Mouse (Mus musculus) neural tube, embryonic 12.5 days (tissue): ENCODE data around the gene Zfp978. TPM values are rescaled to one million over a fixed set of nuclear protein-coding genes. Genes with fewer than 3 reads are reported as not detected.
"Not testable (repeated sequence)": the region's sequence is repeated elsewhere in the genome, so short reads cannot be mapped to it uniquely, and the experiment has no call there.

Experiments
- ATAC-seq: fragments of 200-750 bp; cut with Nextera tagmentation; 2 replicates; pipeline ENCODE4 v1.8.0; 2017; ENCODE audit warnings: low read depth, mild to moderate bottlenecking, moderate TSS enrichment, moderate library complexity; ENCODE audit not compliant: low FRiP score
- H3K27ac ChIP-seq: fragments of 300-500 bp; sonication (generic); 2 replicates; pipeline ENCODE4 v1.5.1; 2016
- H3K27me3 ChIP-seq: fragments of 300-500 bp; sonication (generic); replicated peaks from 2 replicates; pipeline ENCODE4 v1.6.1; 2016; ENCODE audit warnings: mild to moderate bottlenecking
- H3K36me3 ChIP-seq: fragments of 300-500 bp; sonication (generic); 2 replicates; pipeline ENCODE4 v1.6.1; 2016; ENCODE audit warnings: mild to moderate bottlenecking
- H3K4me1 ChIP-seq: fragments of 300-500 bp; sonication (generic); 2 replicates; pipeline ENCODE4 v1.6.1; 2016
- H3K4me2 ChIP-seq: fragments of 300-500 bp; sonication (generic); replicated peaks from 2 replicates; pipeline ENCODE4 v1.6.1; 2016; ENCODE audit warnings: mild to moderate bottlenecking
- H3K4me3 ChIP-seq: fragments of 300-500 bp; sonication (generic); 2 replicates; pipeline ENCODE4 v1.5.1; 2016
- H3K9ac ChIP-seq: fragments of 300-500 bp; sonication (generic); 2 replicates; pipeline ENCODE4 v1.6.1; 2016; ENCODE audit warnings: mild to moderate bottlenecking
- H3K9me3 ChIP-seq: fragments of 300-500 bp; sonication (generic); 2 replicates; pipeline ENCODE4 v1.6.1; 2016; ENCODE audit warnings: mild to moderate bottlenecking
- WGBS: fragments of 180-500 bp; shearing (Covaris S2); methylation state at CpG from one replicate; pipeline ENCODE4 v1.1.7; 2016; 5-methylcytosine and 5-hydroxymethylcytosine counted together
- polyA plus RNA-seq: library from polyadenylated mRNA; unstranded; fragments of >200 nt; fragmentation: Nextera tagmentation; extraction: Ambion mirVana; gene quantifications from 2 replicates; pipeline ENCODE4 v1.2.1, GENCODE M21; 2016

Gene Zfp978
- polyA plus RNA-seq = 0.28 TPM in 1 of 2 replicates, not detected in the other

DNA sequence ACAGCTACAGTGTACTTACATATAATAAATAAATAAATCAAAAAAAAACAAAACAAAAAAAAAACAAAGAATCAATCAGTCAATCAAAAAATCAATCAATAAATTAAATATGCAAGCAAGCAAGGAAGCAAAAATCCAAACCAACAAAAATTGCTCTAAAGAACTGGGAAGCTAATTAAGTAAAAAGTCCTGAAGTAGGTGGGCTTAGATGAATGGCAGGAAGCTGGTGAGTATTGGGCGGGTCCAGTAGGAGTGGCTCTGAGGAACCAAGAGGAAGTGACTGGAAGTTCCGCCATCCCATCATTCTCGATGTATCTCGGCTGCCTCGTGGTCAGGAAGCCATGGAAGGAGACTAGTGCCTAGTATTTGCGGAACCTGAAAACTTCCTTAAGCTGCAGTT lies at the start of gene Zfp978:
Gene Zfp978, plus strand, starts transcription at position 301 of the 400 bp plus-strand sequence.
- H3K27ac ChIP-seq, H3K9ac ChIP-seq, H3K4me2 ChIP-seq, H3K4me1 ChIP-seq, ATAC-seq, H3K27me3 ChIP-seq, H3K4me3 ChIP-seq, H3K9me3 ChIP-seq, H3K36me3 ChIP-seq: not testable (repeated sequence)
- WGBS = no CpG with 5 or more reads among the region's 6 CpGs

DNA sequence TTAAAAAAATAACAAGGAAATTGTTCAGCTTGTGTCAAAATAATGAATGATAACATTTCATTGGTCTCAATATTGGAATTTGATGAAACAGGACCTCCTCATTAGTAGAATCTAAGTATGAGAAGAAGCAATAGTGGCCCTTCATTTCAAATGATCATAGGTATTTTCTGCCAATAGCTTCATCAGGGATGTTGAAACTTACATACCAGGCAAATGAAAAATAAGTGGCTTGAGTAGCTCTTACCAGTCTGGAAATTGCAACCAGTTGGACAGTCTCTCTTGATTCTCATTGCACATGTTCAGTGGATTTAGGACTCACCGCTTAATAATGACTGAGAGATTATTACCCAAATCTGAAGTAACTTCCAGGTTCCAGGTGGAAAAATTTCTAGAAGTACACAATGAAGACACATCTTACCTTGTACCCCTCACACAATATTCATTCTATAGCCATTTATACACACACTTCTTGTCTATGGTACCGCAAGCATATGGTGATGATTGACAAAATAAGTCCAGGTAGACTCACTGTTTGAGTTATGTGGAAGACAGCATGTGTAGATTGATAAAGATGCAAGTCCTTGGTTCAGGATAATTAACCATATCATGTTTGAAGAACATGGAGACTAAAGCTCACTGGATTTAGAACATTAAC lies 25.9 kb upstream of the Zfp978 start:
- H3K27ac ChIP-seq, H3K36me3 ChIP-seq, H3K9ac ChIP-seq, H3K4me1 ChIP-seq, H3K27me3 ChIP-seq, H3K4me3 ChIP-seq, H3K4me2 ChIP-seq: not testable (repeated sequence)
- ATAC-seq = peak; percentile 57
- WGBS = 90% methylated on average over 2 of the region's 2 CpGs
- peaks cover 53% of the 10 kb centered on the region for H3K9me3 ChIP-seq

DNA sequence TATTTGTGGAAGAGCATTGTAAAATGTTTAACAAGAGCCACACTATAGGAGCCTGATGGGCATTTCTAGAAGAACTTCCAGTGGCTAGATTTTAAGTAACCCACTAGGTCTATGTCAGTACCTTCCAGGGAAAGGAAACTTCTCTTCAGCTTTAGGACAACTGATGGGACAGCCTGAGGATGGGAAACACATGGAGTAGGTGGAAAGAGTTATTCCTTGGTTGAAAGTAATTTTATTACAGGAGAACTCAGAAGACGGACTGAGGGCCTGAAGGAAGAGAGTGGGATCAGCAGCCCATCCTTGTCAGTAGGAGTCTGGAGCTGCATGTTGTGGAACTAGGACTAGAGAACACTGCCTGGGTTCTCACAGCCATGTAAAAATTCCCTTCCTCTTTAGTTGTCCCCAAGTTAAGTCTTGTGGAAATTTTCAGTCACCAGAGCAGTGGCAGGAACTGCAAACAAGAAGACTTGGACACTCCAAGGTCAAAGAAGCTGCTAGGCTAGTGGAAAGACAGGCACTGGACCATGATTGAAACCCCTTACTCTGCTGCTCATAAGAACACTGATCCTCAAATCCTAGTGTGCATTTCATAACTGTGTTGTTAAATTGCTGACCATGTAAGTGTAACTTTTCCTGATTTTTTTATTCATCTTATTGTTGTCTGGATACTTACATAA lies 25.3 kb upstream of the Zfp978 start:
- peaks cover 57% of the 10 kb centered on the region for H3K9me3 ChIP-seq
- not testable (repeated sequence) for H3K9ac ChIP-seq, H3K27ac ChIP-seq, H3K4me1 ChIP-seq, H3K4me2 ChIP-seq, H3K27me3 ChIP-seq, H3K4me3 ChIP-seq, H3K36me3 ChIP-seq
- WGBS = 26% methylated on average over 1 of the region's 1 CpGs
- 0 out of 2 replicates have a peak, but pooled peaks have one; percentile 22 for ATAC-seq

DNA sequence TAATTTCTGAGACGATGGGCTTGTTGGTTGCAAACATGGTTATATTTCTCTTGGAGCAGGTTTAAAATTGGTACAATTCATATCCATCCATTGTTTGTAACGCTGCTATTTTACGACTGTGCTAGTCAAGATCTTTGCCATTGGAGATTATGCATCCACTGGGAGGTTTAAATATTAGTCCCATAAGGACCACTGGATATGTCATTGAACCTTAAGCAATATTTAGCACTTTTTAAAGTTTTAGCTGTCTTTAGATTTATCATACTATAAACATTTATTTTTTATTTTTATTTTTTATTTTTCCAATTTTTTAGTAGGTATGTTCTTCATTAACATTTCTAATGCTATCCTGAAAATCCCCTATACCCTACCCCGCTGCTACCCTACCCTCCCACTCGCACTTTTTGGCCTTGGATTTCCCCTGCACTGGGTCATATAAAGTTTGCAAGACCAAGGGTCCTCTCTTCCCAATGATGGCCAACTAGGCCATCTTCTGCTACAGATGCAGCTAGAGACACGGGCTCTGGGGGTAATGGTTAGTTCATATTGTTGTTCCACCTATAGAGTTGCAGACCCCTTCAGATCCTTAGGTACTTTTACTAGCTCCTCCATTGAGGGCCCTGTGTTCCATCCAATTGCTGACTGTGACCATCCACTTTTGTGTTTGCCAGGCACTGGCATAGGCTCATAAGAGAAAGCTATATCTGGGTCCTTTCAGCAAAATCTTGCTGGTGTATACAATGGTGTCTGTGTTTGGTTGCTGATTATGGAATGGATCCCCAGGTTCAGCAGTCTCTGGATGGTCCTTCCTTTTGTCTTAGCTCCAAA lies 24.5 kb upstream of the Zfp978 start:
- ATAC-seq = peak; percentile 59
- peaks cover 58% of the 10 kb centered on the region for H3K9me3 ChIP-seq
- 67% methylated on average over 6 of the region's 6 CpGs for WGBS
- H3K4me2 ChIP-seq, H3K36me3 ChIP-seq, H3K27me3 ChIP-seq, H3K27ac ChIP-seq, H3K9ac ChIP-seq, H3K4me3 ChIP-seq, H3K4me1 ChIP-seq: not testable (repeated sequence)

DNA sequence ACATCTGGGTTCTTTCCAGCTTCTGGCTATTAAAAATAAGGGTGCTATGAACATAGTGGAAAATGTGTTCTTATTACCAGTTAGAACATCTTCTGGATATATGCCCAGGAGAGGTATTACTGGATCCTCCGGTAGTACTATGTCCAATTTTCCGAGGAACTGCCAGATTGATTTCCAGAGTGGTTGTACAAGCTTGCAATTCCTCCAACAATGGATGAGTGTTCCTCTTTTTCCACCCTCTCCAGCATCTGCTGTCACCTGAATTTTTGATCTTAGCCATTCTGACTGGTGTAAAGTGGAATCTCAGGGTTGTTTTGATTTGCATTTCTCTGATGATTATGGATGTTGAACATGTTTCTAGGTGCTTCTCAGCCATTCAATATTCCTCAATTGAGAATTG lies 23.6 kb upstream of the Zfp978 start:
- H3K9ac ChIP-seq, H3K4me2 ChIP-seq, H3K4me3 ChIP-seq, H3K36me3 ChIP-seq, H3K4me1 ChIP-seq, ATAC-seq, H3K27me3 ChIP-seq, H3K27ac ChIP-seq: not testable (repeated sequence)
- WGBS = 90% methylated on average over 2 of the region's 2 CpGs
- H3K9me3 ChIP-seq = peaks cover 58% of the 10 kb centered on the region

- Histone ChIP-seq H3K4me3 (no peak overlapping the region), H3K9ac (no peak overlapping the region), H3K36me3 (no peaks in the 10 kb centered on the region), H3K27me3 (no peaks in the 10 kb centered on the region), H3K4me1 (no peaks in the 10 kb centered on the region), H3K9me3 (peaks cover 61% of the 10 kb centered on the region), H3K27ac (no peak overlapping the region), H3K4me2 (no peak overlapping the region)
- ATAC-seq = 0 out of 2 replicates have a peak, but pooled peaks have one; percentile 35
- 74% methylated on average over 5 of the region's 5 CpGs for WGBS
Observed at GRCm38 (mm10) chr4:147338032-147338610, 23.0 kb upstream of the Zfp978 start.

DNA sequence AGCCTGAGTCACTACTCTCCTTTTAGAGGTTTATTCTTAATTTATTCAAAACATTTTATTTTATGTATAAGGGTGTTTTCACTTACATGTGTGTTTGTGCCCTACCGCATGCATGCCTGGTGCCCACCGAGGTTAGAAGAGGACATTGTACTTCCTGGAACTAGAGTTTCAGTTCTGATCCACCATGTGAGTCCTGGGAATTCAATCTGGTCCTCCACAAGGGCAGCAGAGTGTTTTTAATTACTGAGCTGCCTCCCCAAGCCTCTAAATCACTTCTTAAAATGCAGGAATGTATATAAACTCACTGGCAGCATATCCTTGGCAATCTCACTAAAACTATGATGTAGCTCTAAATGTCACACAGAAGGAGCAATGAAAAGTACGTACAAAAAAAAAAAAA lies 22.4 kb upstream of the Zfp978 start:
- not testable (repeated sequence) for H3K27me3 ChIP-seq, H3K4me3 ChIP-seq, ATAC-seq, H3K4me2 ChIP-seq, H3K4me1 ChIP-seq, H3K9ac ChIP-seq, H3K36me3 ChIP-seq, H3K27ac ChIP-seq
- peaks cover 67% of the 10 kb centered on the region for H3K9me3 ChIP-seq
- WGBS = 82% methylated on average over 3 of the region's 3 CpGs

GRCm38 (mm10) chr4:147339601-147340219 lies 21.4 kb upstream of the Zfp978 start:
- H3K27me3 ChIP-seq, ATAC-seq, H3K36me3 ChIP-seq, H3K9ac ChIP-seq, H3K27ac ChIP-seq, H3K4me1 ChIP-seq, H3K4me3 ChIP-seq, H3K4me2 ChIP-seq: not testable (repeated sequence)
- 72% methylated on average over 7 of the region's 7 CpGs for WGBS
- H3K9me3 ChIP-seq = peaks cover 66% of the 10 kb centered on the region

GRCm38 (mm10) chr4:147340236-147340635 lies 20.9 kb upstream of the Zfp978 start:
- H3K36me3 ChIP-seq, H3K9ac ChIP-seq, H3K4me1 ChIP-seq, H3K27me3 ChIP-seq, H3K4me3 ChIP-seq, H3K4me2 ChIP-seq, ATAC-seq, H3K27ac ChIP-seq: not testable (repeated sequence)
- peaks cover 67% of the 10 kb centered on the region for H3K9me3 ChIP-seq
- WGBS = 65% methylated on average over 3 of the region's 3 CpGs

DNA sequence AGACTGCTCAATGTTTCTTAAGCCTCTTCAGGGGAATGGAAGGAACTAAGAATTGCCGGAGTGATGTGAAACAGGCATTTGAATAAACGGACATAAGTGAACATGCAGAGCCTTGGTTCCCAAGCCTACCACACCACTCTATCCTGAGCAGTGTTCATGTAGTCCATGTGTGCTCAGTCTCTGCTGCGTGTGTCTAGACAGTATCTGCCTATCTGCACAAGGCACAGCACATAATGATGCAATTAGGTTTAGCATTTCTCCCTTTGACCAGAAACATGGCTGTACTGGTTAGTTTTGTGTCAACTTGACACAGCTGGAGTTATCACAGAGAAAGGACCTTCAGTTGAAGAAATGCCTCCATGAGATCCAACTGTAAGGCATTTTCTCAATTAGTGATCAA lies 20.2 kb upstream of the Zfp978 start:
- H3K4me3 ChIP-seq, H3K36me3 ChIP-seq, H3K4me1 ChIP-seq, H3K27ac ChIP-seq, H3K9ac ChIP-seq, H3K27me3 ChIP-seq, ATAC-seq, H3K4me2 ChIP-seq: not testable (repeated sequence)
- H3K9me3 ChIP-seq = peaks cover 61% of the 10 kb centered on the region
- WGBS = 89% methylated on average over 3 of the region's 3 CpGs

DNA sequence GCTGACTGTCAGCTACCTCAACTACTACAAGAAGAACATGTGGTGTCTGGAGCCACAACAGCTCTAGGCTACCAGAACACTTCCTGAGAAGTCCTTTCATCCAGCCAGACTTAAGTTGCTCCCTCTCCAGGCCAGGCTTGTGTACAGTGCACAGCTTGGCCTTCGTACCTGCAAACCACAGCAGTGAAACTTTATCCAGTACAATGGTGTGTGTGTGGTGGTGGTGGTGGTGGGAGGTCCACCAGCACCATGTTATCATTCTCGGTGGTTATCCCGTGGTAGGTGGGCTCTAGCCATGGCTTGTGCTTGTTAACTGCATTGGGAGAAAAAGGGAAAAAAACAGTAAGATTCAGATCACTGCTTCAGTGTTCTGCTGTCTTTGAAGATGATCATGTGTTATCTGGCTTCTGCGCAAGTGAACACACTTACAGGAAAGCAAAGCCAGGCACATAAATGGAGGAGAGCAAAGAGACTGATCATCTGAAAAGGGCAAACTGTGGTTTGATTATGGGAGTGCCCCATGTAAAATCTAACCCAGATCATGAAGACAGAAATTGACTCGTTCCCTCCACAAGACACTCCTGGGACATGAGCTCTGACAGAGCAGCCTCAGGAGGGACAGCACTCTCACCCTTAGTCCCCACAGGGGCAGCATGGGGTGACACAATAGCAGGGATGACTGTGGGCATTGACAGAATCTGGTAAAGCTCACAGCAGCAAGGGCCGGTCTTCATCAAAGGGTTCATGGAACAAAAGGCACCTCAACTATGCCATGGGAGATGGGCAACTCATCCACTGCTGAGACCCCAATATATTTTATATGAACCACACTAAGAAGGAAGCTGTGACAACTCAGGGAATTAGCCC lies 17.8 kb upstream of the Zfp978 start:
- not testable (repeated sequence) for H3K27me3 ChIP-seq, H3K27ac ChIP-seq, H3K4me2 ChIP-seq, H3K4me3 ChIP-seq, H3K36me3 ChIP-seq, H3K4me1 ChIP-seq, H3K9ac ChIP-seq
- 77% methylated on average over 6 of the region's 6 CpGs for WGBS
- ATAC-seq = peak; percentile 80
- H3K9me3 ChIP-seq = peaks cover 55% of the 10 kb centered on the region
